Mouse (Mus musculus): ENCODE data around the gene Ddx23. TPM values are rescaled to one million over a fixed set of nuclear protein-coding genes. Genes with fewer than 3 reads are reported as not detected.

Ddx23 gene
- polyA plus RNA-seq, 1 experiment = 53.4 TPM

- no peak overlapping the region for H3K27ac ChIP-seq (ENCODE audit: insufficient read depth, low read length)
- peaks cover 4% of the 10 kb centered on the region; the same call in 1 of the 2 replicates for H3K4me1 ChIP-seq (ENCODE audit: control insufficient read depth, insufficient read depth, low read length)
- no peak overlapping the region for H3K4me3 ChIP-seq (ENCODE audit: insufficient read depth, low read length)
- TF ChIP-seq POLR2A (IDR thresholded peaks at IDR 0.05; ENCODE audit: extremely low read depth, insufficient read depth, low read length) (no peak), CTCF (IDR thresholded peaks at IDR 0.05; ENCODE audit: extremely low read depth, insufficient read depth, low read length) (no peak)
These were observed 56.6 kb downstream of the Ddx23 start for GRCm38 (mm10) chr15:98606051-98606536.

- peaks cover 6% of the 10 kb centered on the region; the same call in 1 of the 2 replicates for H3K4me1 ChIP-seq (ENCODE audit: control insufficient read depth, insufficient read depth, low read length)
- TF ChIP-seq POLR2A (IDR thresholded peaks at IDR 0.05; ENCODE audit: extremely low read depth, insufficient read depth, low read length) (no peak), CTCF (IDR thresholded peaks at IDR 0.05; ENCODE audit: extremely low read depth, insufficient read depth, low read length) (no peak)
- H3K4me3 ChIP-seq (ENCODE audit: insufficient read depth, low read length) = no peak overlapping the region
- no peak overlapping the region for H3K27ac ChIP-seq (ENCODE audit: insufficient read depth, low read length)
These were observed 58.6 kb downstream of the Ddx23 start for GRCm38 (mm10) chr15:98604041-98604575.

GRCm38 (mm10) chr15:98602921-98603458 is 59.7 kb downstream of the Ddx23 start:
- no peak for TF ChIP-seq CTCF (IDR thresholded peaks at IDR 0.05; ENCODE audit: extremely low read depth, insufficient read depth, low read length)
- no peak for TF ChIP-seq POLR2A (IDR thresholded peaks at IDR 0.05; ENCODE audit: extremely low read depth, insufficient read depth, low read length)
- Histone ChIP-seq H3K27ac (ENCODE audit: insufficient read depth, low read length) (no peak overlapping the region), H3K4me3 (ENCODE audit: insufficient read depth, low read length) (no peak overlapping the region), H3K4me1 (ENCODE audit: control insufficient read depth, insufficient read depth, low read length) (peaks cover 6% of the 10 kb centered on the region; the same call in 1 of the 2 replicates)

- TF ChIP-seq POLR2A (IDR thresholded peaks at IDR 0.05; ENCODE audit: extremely low read depth, insufficient read depth, low read length) (no peak), CTCF (IDR thresholded peaks at IDR 0.05; ENCODE audit: extremely low read depth, insufficient read depth, low read length) (no peak)
- Histone ChIP-seq H3K27ac (ENCODE audit: insufficient read depth, low read length) (no peak overlapping the region), H3K4me3 (ENCODE audit: insufficient read depth, low read length) (no peak overlapping the region), H3K4me1 (ENCODE audit: control insufficient read depth, insufficient read depth, low read length) (peaks cover 4% of the 10 kb centered on the region; the same call in 1 of the 2 replicates)
These were observed 60.4 kb downstream of the Ddx23 start for GRCm38 (mm10) chr15:98602191-98602881.

GRCm38 (mm10) chr15:98601832-98602190 is 60.9 kb downstream of the Ddx23 start:
- TF ChIP-seq POLR2A (IDR thresholded peaks at IDR 0.05; ENCODE audit: extremely low read depth, insufficient read depth, low read length) = no peak
- TF ChIP-seq CTCF (IDR thresholded peaks at IDR 0.05; ENCODE audit: extremely low read depth, insufficient read depth, low read length) = no peak
- Histone ChIP-seq H3K4me3 (ENCODE audit: insufficient read depth, low read length) (no peak overlapping the region), H3K27ac (ENCODE audit: insufficient read depth, low read length) (no peak overlapping the region), H3K4me1 (ENCODE audit: control insufficient read depth, insufficient read depth, low read length) (peaks cover 4% of the 10 kb centered on the region; the same call in 1 of the 2 replicates)

GRCm38 (mm10) chr15:98600036-98600709 is 62.5 kb downstream of the Ddx23 start:
- H3K27ac ChIP-seq (ENCODE audit: insufficient read depth, low read length) = no peak overlapping the region
- TF ChIP-seq CTCF (IDR thresholded peaks at IDR 0.05; ENCODE audit: extremely low read depth, insufficient read depth, low read length) (no peak), POLR2A (IDR thresholded peaks at IDR 0.05; ENCODE audit: extremely low read depth, insufficient read depth, low read length) (no peak)
- no peak overlapping the region for H3K4me3 ChIP-seq (ENCODE audit: insufficient read depth, low read length)
- peaks cover 4% of the 10 kb centered on the region; the same call in 1 of the 2 replicates for H3K4me1 ChIP-seq (ENCODE audit: control insufficient read depth, insufficient read depth, low read length)

- Histone ChIP-seq H3K4me1 (ENCODE audit: control insufficient read depth, insufficient read depth, low read length) (peaks cover 2% of the 10 kb centered on the region; the same call in 1 of the 2 replicates), H3K27ac (ENCODE audit: insufficient read depth, low read length) (no peak overlapping the region), H3K4me3 (ENCODE audit: insufficient read depth, low read length) (no peak overlapping the region)
- no peak for TF ChIP-seq CTCF (IDR thresholded peaks at IDR 0.05; ENCODE audit: extremely low read depth, insufficient read depth, low read length)
- no peak for TF ChIP-seq POLR2A (IDR thresholded peaks at IDR 0.05; ENCODE audit: extremely low read depth, insufficient read depth, low read length)
These were observed 66.1 kb downstream of the Ddx23 start for GRCm38 (mm10) chr15:98596609-98597008.

Other genes with a start within 250 kb of the Ddx23 start
- gene Olfr282, start 231.7 kb downstream of the Ddx23 start, polyA plus RNA-seq (2012; rRNA removed) = not detected in 2 replicates
- gene Olfr281, start 210.3 kb downstream of the Ddx23 start, polyA plus RNA-seq (2012; rRNA removed) = not detected in 2 replicates
- not detected in 2 replicates for gene OR5BS1P, start 193.0 kb downstream of the Ddx23 start, polyA plus RNA-seq (2012; rRNA removed)
- not detected in 2 replicates for gene Lalba, start 180.2 kb downstream of the Ddx23 start, polyA plus RNA-seq (2012; rRNA removed)
- 0.04 and 0.19 TPM in 2 replicates for gene Olfr279, start 170.5 kb downstream of the Ddx23 start, polyA plus RNA-seq (2012; rRNA removed)
- 52.9 and 55.7 TPM in 2 replicates for gene Kansl2, start 128.6 kb downstream of the Ddx23 start, polyA plus RNA-seq (2012; rRNA removed)
- gene Ccnt1, start 92.0 kb downstream of the Ddx23 start, polyA plus RNA-seq (2012; rRNA removed) = 17.4 and 17.9 TPM in 2 replicates
- gene 4930415O20Rik, start 91.9 kb downstream of the Ddx23 start, polyA plus RNA-seq (2012; rRNA removed) = not detected in 2 replicates
- gene Adcy6, start 52.8 kb downstream of the Ddx23 start, polyA plus RNA-seq (2012; rRNA removed) = 38.2 and 44.3 TPM in 2 replicates
- 339 and 348 TPM in 2 replicates for gene Cacnb3, start 32.1 kb downstream of the Ddx23 start, polyA plus RNA-seq (2012; rRNA removed)
- gene Rnd1, start 14.6 kb upstream of the Ddx23 start, polyA plus RNA-seq (2012; rRNA removed) = 34.5 and 37.4 TPM in 2 replicates
- gene Ccdc65, start 45.3 kb upstream of the Ddx23 start, polyA plus RNA-seq (2012; rRNA removed) = 9.3 and 10.6 TPM in 2 replicates
- gene Fkbp11, start 65.3 kb upstream of the Ddx23 start, polyA plus RNA-seq (2012; rRNA removed) = 2.1 TPM in 2 replicates
- gene Arf3, start 100.3 kb upstream of the Ddx23 start, polyA plus RNA-seq (2012; rRNA removed) = 701 and 730 TPM in 2 replicates
- 2.6 and 3.1 TPM in 2 replicates for gene Wnt10b, start 115.3 kb upstream of the Ddx23 start, polyA plus RNA-seq (2012; rRNA removed)
- 0.15 and 0.17 TPM in 2 replicates for gene Wnt1, start 127.0 kb upstream of the Ddx23 start, polyA plus RNA-seq (2012; rRNA removed)
- gene Ddn, start 146.6 kb upstream of the Ddx23 start, polyA plus RNA-seq (2012; rRNA removed) = 723 and 876 TPM in 2 replicates
- 71.3 and 75.7 TPM in 2 replicates for gene Prkag1, start 168.6 kb upstream of the Ddx23 start, polyA plus RNA-seq (2012; rRNA removed)
- 33.0 and 37.9 TPM in 2 replicates for gene Kmt2d, start 208.3 kb upstream of the Ddx23 start, polyA plus RNA-seq (2012; rRNA removed)
- 18.3 and 19.9 TPM in 2 replicates for gene Rhebl1, start 231.6 kb upstream of the Ddx23 start, polyA plus RNA-seq (2012; rRNA removed)
- gene Dhh, start 235.6 kb upstream of the Ddx23 start, polyA plus RNA-seq (2012; rRNA removed) = 0.25 and 0.28 TPM in 2 replicates